Mouse (Mus musculus) neural tube, embryonic 13.5 days (tissue): ENCODE data around the gene Olfr462. TPM values are rescaled to one million over a fixed set of nuclear protein-coding genes. Genes with fewer than 3 reads are reported as not detected.
"Not testable (repeated sequence)": the region's sequence is repeated elsewhere in the genome, so short reads cannot be mapped to it uniquely, and the experiment has no call there.

ENCODE experiments used
- ATAC-seq: fragments of 200-750 bp; cut with Nextera tagmentation; 2 replicates; pipeline ENCODE4 v1.8.0; 2017; ENCODE audit warnings: low read depth, mild to moderate bottlenecking, moderate TSS enrichment, moderate library complexity
- H3K27ac ChIP-seq: fragments of 300-500 bp; sonication (generic); replicated peaks from 2 replicates; pipeline ENCODE4 v1.5.1; 2015; ENCODE audit warnings: moderate library complexity, mild to moderate bottlenecking, inconsistent platforms
- H3K27me3 ChIP-seq: fragments of 300-500 bp; sonication (generic); 2 replicates; pipeline ENCODE4 v1.6.1; 2015; ENCODE audit warnings: mild to moderate bottlenecking, inconsistent platforms
- H3K36me3 ChIP-seq: fragments of 300-500 bp; sonication (generic); 2 replicates; pipeline ENCODE4 v1.6.1; 2015; ENCODE audit warnings: mild to moderate bottlenecking, inconsistent platforms
- H3K4me1 ChIP-seq: fragments of 300-500 bp; sonication (generic); replicated peaks from 2 replicates; pipeline ENCODE4 v1.6.1; 2015; ENCODE audit warnings: inconsistent platforms
- H3K4me2 ChIP-seq: fragments of 300-500 bp; sonication (generic); 2 replicates; pipeline ENCODE4 v1.6.1; 2015; ENCODE audit warnings: inconsistent platforms, mild to moderate bottlenecking, moderate library complexity
- H3K4me3 ChIP-seq: fragments of 300-500 bp; sonication (generic); 2 replicates; pipeline ENCODE4 v1.5.1; 2015; ENCODE audit warnings: mild to moderate bottlenecking, inconsistent platforms
- H3K9ac ChIP-seq: fragments of 300-500 bp; sonication (generic); 2 replicates; pipeline ENCODE4 v1.6.1; 2015; ENCODE audit warnings: moderate library complexity, mild to moderate bottlenecking, inconsistent platforms
- H3K9me3 ChIP-seq: fragments of 300-500 bp; sonication (generic); 2 replicates; pipeline ENCODE4 v1.6.1; 2016; ENCODE audit warnings: inconsistent platforms
- WGBS: fragments of 180-500 bp; shearing (Covaris S2); methylation state at CpG from one replicate; pipeline ENCODE4 v1.1.7; 2015; 5-methylcytosine and 5-hydroxymethylcytosine counted together
- polyA plus RNA-seq: library from polyadenylated mRNA; unstranded; fragments of >200 nt; fragmentation: Nextera tagmentation; extraction: Ambion mirVana; gene quantifications from 2 replicates; pipeline ENCODE4 v1.2.1, GENCODE M21; 2015

The Olfr462 gene
- polyA plus RNA-seq, 1 experiment from 2014 or later: not detected

- H3K4me1 ChIP-seq: peaks cover 7% of the 10 kb centered on the region
- no peaks in the 10 kb centered on the region for H3K27me3 ChIP-seq
- no peak for ATAC-seq
- H3K4me2 ChIP-seq: no peak within 1 kb of the TSS
- no peak within 1 kb of the TSS for H3K27ac ChIP-seq
- no peaks in the 10 kb centered on the region for H3K9me3 ChIP-seq
- H3K36me3 ChIP-seq: no peaks in the 10 kb centered on the region
- WGBS: 82% methylated on average over 6 of the region's 6 CpGs
- H3K9ac ChIP-seq: no peak within 1 kb of the TSS
- H3K4me3 ChIP-seq: no peak within 1 kb of the TSS
These were observed 16.6 kb downstream of the Olfr462 start, which contains the start of gene Epx for GRCm38 (mm10) chr11:87875436-87875835. Epx (minus strand) TSS chr11:87875536.

GRCm38 (mm10) chr11:87871766-87872165 is 20.3 kb downstream of the Olfr462 start:
- no peak overlapping the region for H3K4me2 ChIP-seq
- WGBS: 56% methylated on average over 8 of the region's 8 CpGs
- no peak overlapping the region for H3K4me3 ChIP-seq
- H3K4me1 ChIP-seq: no peaks in the 10 kb centered on the region
- no peaks in the 10 kb centered on the region for H3K27me3 ChIP-seq
- H3K9me3 ChIP-seq: no peaks in the 10 kb centered on the region
- ATAC-seq: no peak
- no peaks in the 10 kb centered on the region for H3K36me3 ChIP-seq
- no peak overlapping the region for H3K27ac ChIP-seq
- no peak overlapping the region for H3K9ac ChIP-seq

- no peaks in the 10 kb centered on the region for H3K36me3 ChIP-seq
- H3K4me2 ChIP-seq: no peak overlapping the region
- H3K4me1 ChIP-seq: no peaks in the 10 kb centered on the region
- no peaks in the 10 kb centered on the region for H3K27me3 ChIP-seq
- no peak for ATAC-seq
- WGBS: 83% methylated on average over 2 of the region's 2 CpGs
- H3K9ac ChIP-seq: no peak overlapping the region
- H3K9me3 ChIP-seq: no peaks in the 10 kb centered on the region
- no peak overlapping the region for H3K4me3 ChIP-seq
- no peak overlapping the region for H3K27ac ChIP-seq
These were observed 22.0 kb downstream of the Olfr462 start for GRCm38 (mm10) chr11:87870096-87870495.

GRCm38 (mm10) chr11:87866891-87867290 is 25.2 kb downstream of the Olfr462 start:
- H3K9me3 ChIP-seq, H3K27ac ChIP-seq, H3K27me3 ChIP-seq, ATAC-seq, H3K4me1 ChIP-seq, H3K4me3 ChIP-seq, H3K9ac ChIP-seq, H3K4me2 ChIP-seq: not testable (repeated sequence)
- WGBS: 88% methylated on average over 1 of the region's 2 CpGs
- peaks cover 18% of the 10 kb centered on the region; the same call in 1 of the 2 replicates for H3K36me3 ChIP-seq

- WGBS: 94% methylated on average over 13 of the region's 13 CpGs
- Histone ChIP-seq H3K4me1 (no peaks in the 10 kb centered on the region), H3K27me3 (no peaks in the 10 kb centered on the region), H3K36me3 (peaks cover 46% of the 10 kb centered on the region), H3K9me3 (no peaks in the 10 kb centered on the region), H3K4me3 (no peak overlapping the region), H3K27ac (no peak overlapping the region), H3K9ac (no peak overlapping the region), H3K4me2 (no peak overlapping the region)
- ATAC-seq: no peak
These were observed 29.3 kb downstream of the Olfr462 start for GRCm38 (mm10) chr11:87862805-87863204.

GRCm38 (mm10) chr11:87860426-87860825 is 31.6 kb downstream of the Olfr462 start:
- 78% methylated on average over 9 of the region's 9 CpGs for WGBS
- no peak for ATAC-seq

GRCm38 (mm10) chr11:87859273-87859672 is 32.8 kb downstream of the Olfr462 start:
- 93% methylated on average over 11 of the region's 11 CpGs for WGBS
- H3K9me3 ChIP-seq: no peaks in the 10 kb centered on the region
- no peak overlapping the region for H3K4me2 ChIP-seq
- H3K4me3 ChIP-seq: no peak overlapping the region
- no peak overlapping the region for H3K27ac ChIP-seq
- H3K4me1 ChIP-seq: no peaks in the 10 kb centered on the region
- peaks cover 59% of the 10 kb centered on the region for H3K36me3 ChIP-seq
- H3K9ac ChIP-seq: no peak overlapping the region
- ATAC-seq: no peak
- no peaks in the 10 kb centered on the region for H3K27me3 ChIP-seq

More at GRCm38 (mm10) chr11:87860426-87860825, 31.6 kb downstream of the Olfr462 start:
- peaks cover 59% of the 10 kb centered on the region for H3K36me3 ChIP-seq
- no peak overlapping the region for H3K9ac ChIP-seq
- no peak overlapping the region for H3K4me3 ChIP-seq
- H3K27ac ChIP-seq: no peak overlapping the region
- H3K4me1 ChIP-seq: no peaks in the 10 kb centered on the region
- no peaks in the 10 kb centered on the region for H3K27me3 ChIP-seq
- H3K9me3 ChIP-seq: no peaks in the 10 kb centered on the region
- no peak overlapping the region for H3K4me2 ChIP-seq

- H3K9ac ChIP-seq: no peak overlapping the region
- H3K4me2 ChIP-seq: no peak overlapping the region
- H3K27me3 ChIP-seq: no peaks in the 10 kb centered on the region
- ATAC-seq: no peak
- H3K4me1 ChIP-seq: peaks cover 11% of the 10 kb centered on the region
- H3K4me3 ChIP-seq: no peak overlapping the region
- peaks cover 22% of the 10 kb centered on the region for H3K36me3 ChIP-seq
- H3K9me3 ChIP-seq: no peaks in the 10 kb centered on the region
- H3K27ac ChIP-seq: no peak overlapping the region
- WGBS: 94% methylated on average over 7 of the region's 7 CpGs
These were observed 37.5 kb downstream of the Olfr462 start for GRCm38 (mm10) chr11:87854550-87854949.

- WGBS: 41% methylated on average over 8 of the region's 8 CpGs
- ATAC-seq: peak; percentile 66
- Histone ChIP-seq H3K4me1 (peaks cover 11% of the 10 kb centered on the region), H3K27me3 (no peaks in the 10 kb centered on the region), H3K36me3 (peaks cover 20% of the 10 kb centered on the region), H3K9me3 (no peaks in the 10 kb centered on the region), H3K4me3 (peak overlapping the region; percentile 59), H3K27ac (peak overlapping the region; percentile 80), H3K9ac (peak overlapping the region; percentile 76), H3K4me2 (peak overlapping the region; percentile 80)
These were observed 38.5 kb downstream of the Olfr462 start for GRCm38 (mm10) chr11:87853597-87853954.

- Histone ChIP-seq H3K4me2 (peak within 1 kb of the TSS; percentile 80), H3K27ac (peak within 1 kb of the TSS; percentile 80), H3K4me1 (peaks cover 11% of the 10 kb centered on the region), H3K4me3 (peak within 1 kb of the TSS; percentile 59), H3K27me3 (no peaks in the 10 kb centered on the region), H3K36me3 (peaks cover 14% of the 10 kb centered on the region), H3K9me3 (no peaks in the 10 kb centered on the region), H3K9ac (peak within 1 kb of the TSS; percentile 76)
- ATAC-seq: peak; percentile 96
- WGBS: 5% methylated on average over 38 of the region's 40 CpGs
These were observed 39.1 kb downstream of the Olfr462 start, which contains the start of gene Mks1 for GRCm38 (mm10) chr11:87852690-87853596. Mks1 (plus strand) TSS chr11:87853215.

GRCm38 (mm10) chr11:87847884-87848283 is 44.2 kb downstream of the Olfr462 start:
- no peaks in the 10 kb centered on the region for H3K27me3 ChIP-seq
- no peak overlapping the region for H3K27ac ChIP-seq
- no peak for ATAC-seq
- H3K4me3 ChIP-seq: no peak overlapping the region
- no peaks in the 10 kb centered on the region for H3K36me3 ChIP-seq
- H3K9me3 ChIP-seq: no peaks in the 10 kb centered on the region
- H3K4me2 ChIP-seq: no peak overlapping the region
- peaks cover 4% of the 10 kb centered on the region for H3K4me1 ChIP-seq
- H3K9ac ChIP-seq: no peak overlapping the region
- 69% methylated on average over 6 of the region's 6 CpGs for WGBS

- no peak for ATAC-seq
- H3K4me3 ChIP-seq: no peak overlapping the region
- no peak overlapping the region for H3K4me2 ChIP-seq
- no peak overlapping the region for H3K27ac ChIP-seq
- no peaks in the 10 kb centered on the region for H3K36me3 ChIP-seq
- H3K27me3 ChIP-seq: no peaks in the 10 kb centered on the region
- 84% methylated on average over 12 of the region's 12 CpGs for WGBS
- no peak overlapping the region for H3K9ac ChIP-seq
- H3K9me3 ChIP-seq: no peaks in the 10 kb centered on the region
- no peaks in the 10 kb centered on the region for H3K4me1 ChIP-seq
These were observed 45.0 kb downstream of the Olfr462 start for GRCm38 (mm10) chr11:87846968-87847600.
